Mouse (Mus musculus): ENCODE results near the gene Sema3f. TPM values are rescaled to one million over a fixed set of nuclear protein-coding genes. Genes with fewer than 3 reads are reported as not detected.

Gene Sema3f
- polyA plus RNA-seq, 1 experiment = not detected

- peaks cover 30% of the 10 kb centered on the region for H3K4me1 ChIP-seq (ENCODE audit: control insufficient read depth, insufficient read depth, low read length)
- TF ChIP-seq POLR2A (IDR thresholded peaks at IDR 0.05; ENCODE audit: insufficient read depth, low read depth, low read length) = no peak
- no peak for TF ChIP-seq CTCF (IDR thresholded peaks at IDR 0.05; ENCODE audit: insufficient read depth, low read depth, low read length)
- H3K4me3 ChIP-seq (ENCODE audit: insufficient read depth, low read depth, low read length) = no peak overlapping the region
- no peak overlapping the region for H3K27ac ChIP-seq (ENCODE audit: insufficient read depth, low read depth, low read length)
- 64% methylated on average over 6 of the region's 6 CpGs for WGBS
These were observed 14.2 kb downstream of the Sema3f start for GRCm38 (mm10) chr9:107696106-107696479.

- Histone ChIP-seq H3K4me3 (ENCODE audit: insufficient read depth, low read depth, low read length) (no peak overlapping the region), H3K27ac (ENCODE audit: insufficient read depth, low read depth, low read length) (no peak overlapping the region), H3K4me1 (ENCODE audit: control insufficient read depth, insufficient read depth, low read length) (peaks cover 26% of the 10 kb centered on the region)
- WGBS = 87% methylated on average over 12 of the region's 12 CpGs
- TF ChIP-seq CTCF (IDR thresholded peaks at IDR 0.05; ENCODE audit: insufficient read depth, low read depth, low read length) = no peak
- TF ChIP-seq POLR2A (IDR thresholded peaks at IDR 0.05; ENCODE audit: insufficient read depth, low read depth, low read length) = no peak
These were observed 14.7 kb downstream of the Sema3f start for GRCm38 (mm10) chr9:107695441-107696105.

- Histone ChIP-seq H3K4me1 (ENCODE audit: control insufficient read depth, insufficient read depth, low read length) (peaks cover 18% of the 10 kb centered on the region), H3K27ac (ENCODE audit: insufficient read depth, low read depth, low read length) (no peak overlapping the region), H3K4me3 (ENCODE audit: insufficient read depth, low read depth, low read length) (no peak overlapping the region)
- no peak for TF ChIP-seq POLR2A (IDR thresholded peaks at IDR 0.05; ENCODE audit: insufficient read depth, low read depth, low read length)
- TF ChIP-seq CTCF (IDR thresholded peaks at IDR 0.05; ENCODE audit: insufficient read depth, low read depth, low read length) = no peak
- 81% methylated on average over 7 of the region's 7 CpGs for WGBS
These were observed 15.6 kb downstream of the Sema3f start for GRCm38 (mm10) chr9:107694627-107695026.

- H3K4me1 ChIP-seq (ENCODE audit: control insufficient read depth, insufficient read depth, low read length) = peaks cover 8% of the 10 kb centered on the region
- H3K27ac ChIP-seq (ENCODE audit: insufficient read depth, low read depth, low read length) = no peak overlapping the region
- TF ChIP-seq CTCF (IDR thresholded peaks at IDR 0.05; ENCODE audit: insufficient read depth, low read depth, low read length) = no peak
- no peak for TF ChIP-seq POLR2A (IDR thresholded peaks at IDR 0.05; ENCODE audit: insufficient read depth, low read depth, low read length)
- WGBS = 83% methylated on average over 4 of the region's 4 CpGs
- H3K4me3 ChIP-seq (ENCODE audit: insufficient read depth, low read depth, low read length) = no peak overlapping the region
These were observed 16.8 kb downstream of the Sema3f start for GRCm38 (mm10) chr9:107693433-107693987.

GRCm38 (mm10) chr9:107692785-107693184 is 17.5 kb downstream of the Sema3f start:
- no peak overlapping the region for H3K27ac ChIP-seq (ENCODE audit: insufficient read depth, low read depth, low read length)
- H3K4me1 ChIP-seq (ENCODE audit: control insufficient read depth, insufficient read depth, low read length) = peaks cover 8% of the 10 kb centered on the region
- no peak overlapping the region for H3K4me3 ChIP-seq (ENCODE audit: insufficient read depth, low read depth, low read length)
- TF ChIP-seq CTCF (IDR thresholded peaks at IDR 0.05; ENCODE audit: insufficient read depth, low read depth, low read length) = no peak
- TF ChIP-seq POLR2A (IDR thresholded peaks at IDR 0.05; ENCODE audit: insufficient read depth, low read depth, low read length) = no peak
- 68% methylated on average over 5 of the region's 5 CpGs for WGBS

GRCm38 (mm10) chr9:107690391-107690790 is 19.9 kb downstream of the Sema3f start:
- TF ChIP-seq POLR2A (IDR thresholded peaks at IDR 0.05; ENCODE audit: insufficient read depth, low read depth, low read length) = no peak
- no peak overlapping the region for H3K4me3 ChIP-seq (ENCODE audit: insufficient read depth, low read depth, low read length)
- no peak overlapping the region for H3K27ac ChIP-seq (ENCODE audit: insufficient read depth, low read depth, low read length)
- H3K4me1 ChIP-seq (ENCODE audit: control insufficient read depth, insufficient read depth, low read length) = peaks cover 6% of the 10 kb centered on the region; the same call in 1 of the 2 replicates
- WGBS = 94% methylated on average over 8 of the region's 8 CpGs

GRCm38 (mm10) chr9:107688939-107689338 is 21.3 kb downstream of the Sema3f start:
- no peak for TF ChIP-seq CTCF (IDR thresholded peaks at IDR 0.05; ENCODE audit: insufficient read depth, low read depth, low read length)
- no peak for TF ChIP-seq POLR2A (IDR thresholded peaks at IDR 0.05; ENCODE audit: insufficient read depth, low read depth, low read length)
- Histone ChIP-seq H3K4me1 (ENCODE audit: control insufficient read depth, insufficient read depth, low read length) (0 out of 2 replicates have a peak, but pooled peaks cover 2% of the 10 kb centered on the region), H3K27ac (ENCODE audit: insufficient read depth, low read depth, low read length) (no peak overlapping the region), H3K4me3 (ENCODE audit: insufficient read depth, low read depth, low read length) (no peak overlapping the region)
- 81% methylated on average over 7 of the region's 7 CpGs for WGBS

GRCm38 (mm10) chr9:107688415-107688814 is 21.9 kb downstream of the Sema3f start:
- no peak overlapping the region for H3K27ac ChIP-seq (ENCODE audit: insufficient read depth, low read depth, low read length)
- TF ChIP-seq POLR2A (IDR thresholded peaks at IDR 0.05; ENCODE audit: insufficient read depth, low read depth, low read length) (no peak), CTCF (IDR thresholded peaks at IDR 0.05; ENCODE audit: insufficient read depth, low read depth, low read length) (no peak)
- H3K4me3 ChIP-seq (ENCODE audit: insufficient read depth, low read depth, low read length) = no peak overlapping the region
- 0 out of 2 replicates have a peak, but pooled peaks cover 2% of the 10 kb centered on the region for H3K4me1 ChIP-seq (ENCODE audit: control insufficient read depth, insufficient read depth, low read length)
- WGBS = 94% methylated on average over 5 of the region's 5 CpGs

GRCm38 (mm10) chr9:107685231-107685981 is 24.9 kb downstream of the Sema3f start:
- WGBS = 41% methylated on average over 17 of the region's 17 CpGs
- 0 out of 2 replicates have a peak, but pooled peaks cover 2% of the 10 kb centered on the region for H3K4me1 ChIP-seq (ENCODE audit: control insufficient read depth, insufficient read depth, low read length)
- no peak overlapping the region for H3K27ac ChIP-seq (ENCODE audit: insufficient read depth, low read depth, low read length)
- no peak overlapping the region for H3K4me3 ChIP-seq (ENCODE audit: insufficient read depth, low read depth, low read length)
- TF ChIP-seq CTCF (IDR thresholded peaks at IDR 0.05; ENCODE audit: insufficient read depth, low read depth, low read length) (peak; percentile 51), POLR2A (IDR thresholded peaks at IDR 0.05; ENCODE audit: insufficient read depth, low read depth, low read length) (no peak)
